Mouse (Mus musculus): ENCODE measurements around the gene Osbpl3. TPM values are rescaled to one million over a fixed set of nuclear protein-coding genes. Genes with fewer than 3 reads are reported as not detected.

Gene Osbpl3
- polyA plus RNA-seq, 1 experiment from 2014 or later, result 12.5 TPM

- Histone ChIP-seq H3K36me3 (ENCODE audit: control insufficient read depth, insufficient read depth) (no peaks in the 10 kb centered on the region), H3K4me1 (replicated peaks; ENCODE audit: control insufficient read depth, insufficient read depth, low read length) (0 out of 2 replicates have a peak, but pooled peaks cover under 1% of the 10 kb centered on the region), H3K9me3 (ENCODE audit: control insufficient read depth) (no peaks in the 10 kb centered on the region), H3K27me3 (replicated peaks; ENCODE audit: control insufficient read depth, insufficient read depth, low read length) (no peaks in the 10 kb centered on the region), H3K27ac (ENCODE audit: low read depth, low read length) (no peak overlapping the region), H3K4me2 (replicated peaks; ENCODE audit: low read depth) (no peak overlapping the region), H3K4me3 (ENCODE audit: low read depth, low read length) (no peak overlapping the region), H3K9ac (ENCODE audit: low read depth, low read length) (no peak overlapping the region)
- WGBS, result 66% methylated on average over 9 of the region's 9 CpGs
- ATAC-seq, result no peak
- no peak for TF ChIP-seq CTCF (IDR thresholded peaks at IDR 0.05; ENCODE audit: low read depth)
Measured at GRCm38 (mm10) chr6:50464690-50465485, 8.9 kb upstream of the Osbpl3 start.

GRCm38 (mm10) chr6:50462026-50462425, 6.0 kb upstream of the Osbpl3 start:
- no peaks in the 10 kb centered on the region for H3K36me3 ChIP-seq (ENCODE audit: control insufficient read depth, insufficient read depth)
- H3K4me2 ChIP-seq (replicated peaks; ENCODE audit: low read depth), result no peak overlapping the region
- TF ChIP-seq CTCF (IDR thresholded peaks at IDR 0.05; ENCODE audit: low read depth), result no peak
- WGBS, result 81% methylated on average over 4 of the region's 4 CpGs
- H3K9ac ChIP-seq (ENCODE audit: low read depth, low read length), result no peak overlapping the region
- H3K9me3 ChIP-seq (ENCODE audit: control insufficient read depth), result no peaks in the 10 kb centered on the region
- ATAC-seq, result no peak
- no peak overlapping the region for H3K27ac ChIP-seq (ENCODE audit: low read depth, low read length)
- no peaks in the 10 kb centered on the region for H3K27me3 ChIP-seq (replicated peaks; ENCODE audit: control insufficient read depth, insufficient read depth, low read length)
- peaks cover 8% of the 10 kb centered on the region; the same call in 1 of the 2 replicates for H3K4me1 ChIP-seq (replicated peaks; ENCODE audit: control insufficient read depth, insufficient read depth, low read length)
- no peak overlapping the region for H3K4me3 ChIP-seq (ENCODE audit: low read depth, low read length)

GRCm38 (mm10) chr6:50461585-50461984, 5.6 kb upstream of the Osbpl3 start:
- H3K36me3 ChIP-seq (ENCODE audit: control insufficient read depth, insufficient read depth), result no peaks in the 10 kb centered on the region
- 78% methylated on average over 3 of the region's 3 CpGs for WGBS
- no peak for ATAC-seq
- no peak overlapping the region for H3K27ac ChIP-seq (ENCODE audit: low read depth, low read length)
- H3K4me2 ChIP-seq (replicated peaks; ENCODE audit: low read depth), result no peak overlapping the region
- peaks cover 8% of the 10 kb centered on the region; the same call in 1 of the 2 replicates for H3K4me1 ChIP-seq (replicated peaks; ENCODE audit: control insufficient read depth, insufficient read depth, low read length)
- no peak for TF ChIP-seq CTCF (IDR thresholded peaks at IDR 0.05; ENCODE audit: low read depth)
- H3K27me3 ChIP-seq (replicated peaks; ENCODE audit: control insufficient read depth, insufficient read depth, low read length), result no peaks in the 10 kb centered on the region
- H3K4me3 ChIP-seq (ENCODE audit: low read depth, low read length), result no peak overlapping the region
- H3K9me3 ChIP-seq (ENCODE audit: control insufficient read depth), result no peaks in the 10 kb centered on the region
- no peak overlapping the region for H3K9ac ChIP-seq (ENCODE audit: low read depth, low read length)

GRCm38 (mm10) chr6:50460646-50461045, 4.6 kb upstream of the Osbpl3 start:
- ATAC-seq, result no peak
- H3K9me3 ChIP-seq (ENCODE audit: control insufficient read depth), result no peaks in the 10 kb centered on the region
- H3K4me1 ChIP-seq (replicated peaks; ENCODE audit: control insufficient read depth, insufficient read depth, low read length), result peaks cover 8% of the 10 kb centered on the region; the same call in 1 of the 2 replicates
- H3K9ac ChIP-seq (ENCODE audit: low read depth, low read length), result no peak overlapping the region
- no peak overlapping the region for H3K4me2 ChIP-seq (replicated peaks; ENCODE audit: low read depth)
- 65% methylated on average over 5 of the region's 5 CpGs for WGBS
- no peak for TF ChIP-seq CTCF (IDR thresholded peaks at IDR 0.05; ENCODE audit: low read depth)
- no peaks in the 10 kb centered on the region for H3K27me3 ChIP-seq (replicated peaks; ENCODE audit: control insufficient read depth, insufficient read depth, low read length)
- H3K36me3 ChIP-seq (ENCODE audit: control insufficient read depth, insufficient read depth), result no peaks in the 10 kb centered on the region
- no peak overlapping the region for H3K4me3 ChIP-seq (ENCODE audit: low read depth, low read length)
- H3K27ac ChIP-seq (ENCODE audit: low read depth, low read length), result no peak overlapping the region

- Histone ChIP-seq H3K4me1 (replicated peaks; ENCODE audit: control insufficient read depth, insufficient read depth, low read length) (peaks cover 8% of the 10 kb centered on the region; the same call in 1 of the 2 replicates), H3K4me3 (ENCODE audit: low read depth, low read length) (no peak overlapping the region), H3K36me3 (ENCODE audit: control insufficient read depth, insufficient read depth) (no peaks in the 10 kb centered on the region), H3K27me3 (replicated peaks; ENCODE audit: control insufficient read depth, insufficient read depth, low read length) (no peaks in the 10 kb centered on the region), H3K9me3 (ENCODE audit: control insufficient read depth) (no peaks in the 10 kb centered on the region), H3K9ac (ENCODE audit: low read depth, low read length) (no peak overlapping the region), H3K27ac (ENCODE audit: low read depth, low read length) (no peak overlapping the region), H3K4me2 (replicated peaks; ENCODE audit: low read depth) (no peak overlapping the region)
- TF ChIP-seq CTCF (IDR thresholded peaks at IDR 0.05; ENCODE audit: low read depth), result no peak
- ATAC-seq, result no peak
Measured at GRCm38 (mm10) chr6:50460246-50460645, 4.2 kb upstream of the Osbpl3 start.

- no peak for TF ChIP-seq CTCF (IDR thresholded peaks at IDR 0.05; ENCODE audit: low read depth)
- no peak for ATAC-seq
- H3K9me3 ChIP-seq (ENCODE audit: control insufficient read depth), result no peaks in the 10 kb centered on the region
- no peak overlapping the region for H3K4me3 ChIP-seq (ENCODE audit: low read depth, low read length)
- H3K36me3 ChIP-seq (ENCODE audit: control insufficient read depth, insufficient read depth), result no peaks in the 10 kb centered on the region
- no peaks in the 10 kb centered on the region for H3K27me3 ChIP-seq (replicated peaks; ENCODE audit: control insufficient read depth, insufficient read depth, low read length)
- peaks cover 8% of the 10 kb centered on the region; the same call in 1 of the 2 replicates for H3K4me1 ChIP-seq (replicated peaks; ENCODE audit: control insufficient read depth, insufficient read depth, low read length)
- H3K9ac ChIP-seq (ENCODE audit: low read depth, low read length), result no peak overlapping the region
- H3K4me2 ChIP-seq (replicated peaks; ENCODE audit: low read depth), result no peak overlapping the region
- H3K27ac ChIP-seq (ENCODE audit: low read depth, low read length), result no peak overlapping the region
- 73% methylated on average over 5 of the region's 5 CpGs for WGBS
Measured at GRCm38 (mm10) chr6:50459271-50459670, 3.3 kb upstream of the Osbpl3 start.
